Mouse (Mus musculus): ENCODE data around the gene Rrp8. TPM values are rescaled to one million over a fixed set of nuclear protein-coding genes. Genes with fewer than 3 reads are reported as not detected.

Gene Rrp8
- polyA plus RNA-seq, 1 experiment, result 11.3 TPM

- H3K4me1 ChIP-seq (ENCODE audit: control insufficient read depth, insufficient read depth, insufficient read length, low read length), result no peaks in the 10 kb centered on the region
- no peak overlapping the region for H3K27ac ChIP-seq (replicated peaks; ENCODE audit: low read depth, low read length)
- H3K4me3 ChIP-seq (ENCODE audit: insufficient read depth, low read depth, low read length), result no peak overlapping the region
These were observed 51.5 kb downstream of the Rrp8 start for GRCm38 (mm10) chr7:105685541-105686197.

Other genes starting within 250 kb of the Rrp8 start
- 66.9 and 75.0 TPM in 2 replicates for gene Smpd1, start 183.0 kb downstream of the Rrp8 start, polyA plus RNA-seq (2012; ENCODE audit: insufficient read depth, insufficient read length, missing spikeins)
- 4.7 and 5.9 TPM in 2 replicates for gene Apbb1, start 155.7 kb downstream of the Rrp8 start, polyA plus RNA-seq (2012; ENCODE audit: insufficient read depth, insufficient read length, missing spikeins)
- gene Hpx, start 137.2 kb downstream of the Rrp8 start, polyA plus RNA-seq (2012; ENCODE audit: insufficient read depth, insufficient read length, missing spikeins), result 2.8 TPM in 1 of 2 replicates, not detected in the other
- gene Trim3, start 103.8 kb downstream of the Rrp8 start, polyA plus RNA-seq (2012; ENCODE audit: insufficient read depth, insufficient read length, missing spikeins), result 11.1 and 15.2 TPM in 2 replicates
- gene Timm10b, start 97.3 kb downstream of the Rrp8 start, polyA plus RNA-seq (2012; ENCODE audit: insufficient read depth, insufficient read length, missing spikeins), result 161 and 175 TPM in 2 replicates
- 25.8 and 26.9 TPM in 2 replicates for gene Arfip2, start 97.0 kb downstream of the Rrp8 start, polyA plus RNA-seq (2012; ENCODE audit: insufficient read depth, insufficient read length, missing spikeins)
- gene Gm45799, start 96.8 kb downstream of the Rrp8 start, polyA plus RNA-seq (2012; ENCODE audit: insufficient read depth, insufficient read length, missing spikeins), result 3.1 and 6.7 TPM in 2 replicates
- 1.6 and 1.9 TPM in 2 replicates for gene Dnhd1, start 86.6 kb downstream of the Rrp8 start, polyA plus RNA-seq (2012; ENCODE audit: insufficient read depth, insufficient read length, missing spikeins)
- gene Ilk, start 793 bp downstream of the Rrp8 start, polyA plus RNA-seq (2012; ENCODE audit: insufficient read depth, insufficient read length, missing spikeins), result 72.1 and 106 TPM in 2 replicates
- gene Taf10, start 7.0 kb upstream of the Rrp8 start, polyA plus RNA-seq (2012; ENCODE audit: insufficient read depth, insufficient read length, missing spikeins), result 146 and 163 TPM in 2 replicates
- gene Tpp1, start 14.8 kb upstream of the Rrp8 start, polyA plus RNA-seq (2012; ENCODE audit: insufficient read depth, insufficient read length, missing spikeins), result 64.0 and 83.2 TPM in 2 replicates
- 0.55 and 0.71 TPM in 2 replicates for gene Dchs1, start 50.3 kb upstream of the Rrp8 start, polyA plus RNA-seq (2012; ENCODE audit: insufficient read depth, insufficient read length, missing spikeins)
- gene Mrpl17, start 73.7 kb upstream of the Rrp8 start, polyA plus RNA-seq (2012; ENCODE audit: insufficient read depth, insufficient read length, missing spikeins), result 175 and 225 TPM in 2 replicates
- gene Gm4070, start 216.6 kb upstream of the Rrp8 start, polyA plus RNA-seq (2012; ENCODE audit: insufficient read depth, insufficient read length, missing spikeins), result 18.1 and 22.4 TPM in 2 replicates